Mouse (Mus musculus): ENCODE results near the gene Fanca. TPM values are rescaled to one million over a fixed set of nuclear protein-coding genes. Genes with fewer than 3 reads are reported as not detected.

Fanca gene
- polyA plus RNA-seq (2015; fragmentation: Nextera tagmentation; extraction: Ambion mirVana): 14.0 and 15.2 TPM in 2 replicates

DNA sequence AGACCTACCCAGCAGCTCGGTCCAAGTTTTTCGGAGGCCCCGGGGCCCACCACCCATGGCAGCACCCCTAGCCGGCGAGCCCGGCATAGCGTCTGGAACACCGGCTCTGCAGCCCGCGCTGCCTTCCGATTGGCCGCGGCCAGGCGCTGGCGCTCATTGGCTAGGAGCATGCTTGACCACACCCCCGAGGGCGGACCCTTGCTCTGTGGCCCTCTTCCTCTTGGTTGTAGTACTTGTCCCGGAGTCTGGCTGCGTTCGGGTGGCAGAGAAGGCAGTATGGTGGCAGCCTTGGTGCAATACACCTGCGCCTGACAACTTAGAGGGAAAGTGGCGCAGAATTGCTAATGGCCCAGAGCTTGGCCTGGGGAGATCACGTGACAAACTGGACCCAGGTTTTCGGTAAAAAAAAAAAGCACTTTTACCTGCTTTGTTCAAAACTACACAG lies at the start of gene Fanca:
Fanca (minus strand) TSS at position 110 of the 445 bp plus-strand sequence.
- H3K4me3 ChIP-seq (replicated peaks): peak within 1 kb of the TSS; percentile 54
- H3K27ac ChIP-seq: no peak within 1 kb of the TSS
- H3K36me3 ChIP-seq: no peaks in the 10 kb centered on the region
- under 1% methylated on average over 24 of the region's 24 CpGs for WGBS
- peak within 1 kb of the TSS; percentile 73 for H3K9ac ChIP-seq (replicated peaks)
- peaks cover 16% of the 10 kb centered on the region for H3K4me1 ChIP-seq (replicated peaks)
- H3K9me3 ChIP-seq: no peaks in the 10 kb centered on the region
- peak; percentile 100 for ATAC-seq
- H3K27me3 ChIP-seq: no peaks in the 10 kb centered on the region
- H3K4me2 ChIP-seq (replicated peaks): peak within 1 kb of the TSS; percentile 82

DNA sequence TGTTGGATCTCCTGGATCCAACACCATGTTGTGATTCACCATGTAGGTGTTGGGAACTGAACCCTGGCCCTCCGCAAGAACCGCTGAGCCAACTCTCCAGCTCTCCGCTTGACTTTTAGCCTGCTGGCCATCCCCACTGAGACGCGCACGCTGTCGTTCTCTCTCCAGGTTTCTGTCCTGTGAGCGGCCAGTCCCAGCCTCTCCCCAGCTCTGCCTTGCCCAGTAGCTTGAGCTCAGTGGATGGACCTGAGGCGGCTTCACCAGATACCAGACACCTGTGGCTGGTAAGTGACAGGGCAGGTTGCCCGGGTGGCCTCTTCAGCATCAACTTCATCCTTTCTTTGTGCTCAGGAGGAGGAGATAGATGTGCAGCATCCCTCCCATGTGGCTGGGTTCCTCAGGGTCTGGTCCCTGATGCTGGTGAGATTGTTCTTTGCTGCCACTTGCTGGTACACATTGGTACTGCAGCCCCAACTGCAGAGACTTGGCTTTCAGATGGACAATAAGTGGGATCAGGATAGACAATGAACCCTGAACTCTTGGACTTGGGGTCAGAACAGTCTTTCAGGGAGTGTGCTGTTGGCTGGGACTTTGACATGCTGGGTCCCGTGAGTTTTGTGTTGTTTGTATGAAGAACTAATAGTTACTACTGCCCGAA lies 42.8 kb upstream of the Fanca start:
- H3K9me3 ChIP-seq: no peaks in the 10 kb centered on the region
- H3K9ac ChIP-seq (replicated peaks): no peak overlapping the region; the same call in 1 of the 2 replicates
- WGBS: 36% methylated on average over 12 of the region's 12 CpGs
- H3K4me3 ChIP-seq (replicated peaks): no peak overlapping the region
- 0 out of 2 replicates have a peak overlapping the region, but pooled peaks have one; percentile 47 for H3K27ac ChIP-seq
- ATAC-seq: peak; percentile 87
- no peak overlapping the region for H3K4me2 ChIP-seq (replicated peaks)
- no peaks in the 10 kb centered on the region for H3K27me3 ChIP-seq
- H3K36me3 ChIP-seq: peaks cover 88% of the 10 kb centered on the region
- 0 out of 2 replicates have a peak, but pooled peaks cover 3% of the 10 kb centered on the region for H3K4me1 ChIP-seq (replicated peaks)

DNA sequence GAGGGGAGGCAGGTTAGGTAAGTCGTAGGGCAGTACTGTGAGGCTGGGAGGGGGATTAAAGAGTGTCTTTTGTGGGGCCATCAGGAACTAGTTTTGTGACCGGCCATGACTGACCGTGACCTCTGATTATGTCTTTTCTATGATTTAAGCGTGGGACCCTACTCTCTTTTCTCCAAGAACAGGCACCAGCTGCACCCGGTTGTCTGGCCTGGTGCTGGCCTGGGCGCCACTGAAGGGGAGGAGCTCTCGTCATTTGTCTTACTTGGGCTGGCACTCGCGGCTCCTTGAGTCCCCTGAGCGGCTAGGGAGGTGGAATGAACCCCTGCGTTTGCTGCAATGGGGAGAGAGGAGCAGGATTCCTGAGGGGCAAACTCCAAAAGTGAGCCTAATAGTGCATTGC lies 34.8 kb upstream of the Fanca start:
- peaks cover 12% of the 10 kb centered on the region for H3K4me1 ChIP-seq (replicated peaks)
- no peak overlapping the region for H3K4me2 ChIP-seq (replicated peaks)
- ATAC-seq: no peak; the same call in 1 of the 2 replicates
- H3K4me3 ChIP-seq (replicated peaks): no peak overlapping the region
- H3K9ac ChIP-seq (replicated peaks): no peak overlapping the region
- H3K9me3 ChIP-seq: no peaks in the 10 kb centered on the region
- 37% methylated on average over 11 of the region's 11 CpGs for WGBS
- no peak overlapping the region for H3K27ac ChIP-seq
- peaks cover 46% of the 10 kb centered on the region for H3K36me3 ChIP-seq
- H3K27me3 ChIP-seq: no peaks in the 10 kb centered on the region

DNA sequence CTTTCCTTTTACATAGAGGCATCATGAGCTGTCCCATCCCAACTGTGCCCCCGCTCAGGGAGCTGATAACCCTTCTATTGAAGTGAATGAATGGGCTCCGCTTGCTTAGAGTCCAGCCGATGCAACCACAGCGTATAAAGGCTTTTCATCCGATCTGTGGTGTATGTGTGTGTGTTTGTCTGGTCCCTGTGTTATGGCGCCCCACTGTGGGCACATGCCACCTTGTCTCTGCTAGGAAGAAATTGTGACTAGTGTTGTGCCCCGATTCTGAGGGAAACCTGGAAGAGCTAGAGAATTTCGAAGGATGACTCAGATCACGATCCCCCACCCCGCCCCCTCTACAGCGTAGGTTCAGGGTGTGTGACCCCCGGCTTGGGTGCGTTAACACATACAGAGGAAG lies 34.4 kb upstream of the Fanca start:
- no peaks in the 10 kb centered on the region for H3K27me3 ChIP-seq
- peak; percentile 64 for ATAC-seq
- H3K4me3 ChIP-seq (replicated peaks): no peak overlapping the region
- WGBS: 41% methylated on average over 13 of the region's 13 CpGs
- H3K36me3 ChIP-seq: peaks cover 46% of the 10 kb centered on the region
- H3K9me3 ChIP-seq: no peaks in the 10 kb centered on the region
- H3K4me2 ChIP-seq (replicated peaks): no peak overlapping the region
- H3K4me1 ChIP-seq (replicated peaks): peaks cover 13% of the 10 kb centered on the region
- H3K9ac ChIP-seq (replicated peaks): no peak overlapping the region
- H3K27ac ChIP-seq: no peak overlapping the region; the same call in 1 of the 2 replicates

DNA sequence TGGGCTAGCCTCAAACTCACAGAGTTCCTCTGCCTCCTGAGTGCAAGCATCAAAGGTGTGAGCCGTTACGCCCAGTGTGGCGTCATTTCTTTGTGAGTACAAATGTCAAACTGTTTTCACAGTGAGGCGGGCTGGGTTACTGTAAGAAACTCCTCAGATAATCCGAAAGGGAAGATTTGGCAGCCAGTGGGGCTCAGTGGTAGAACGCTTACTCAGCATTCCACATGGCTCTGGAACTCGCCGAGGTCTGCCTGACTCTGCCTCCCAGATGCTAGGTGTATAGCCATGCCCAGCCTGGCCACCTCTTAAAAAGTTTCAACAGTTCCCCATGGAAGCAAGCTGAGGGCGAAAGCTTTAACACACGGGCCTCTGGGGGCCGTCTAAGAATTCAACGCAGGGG lies 33.7 kb upstream of the Fanca start:
- Histone ChIP-seq H3K27me3 (no peaks in the 10 kb centered on the region), H3K4me3 (replicated peaks) (no peak overlapping the region), H3K27ac (no peak overlapping the region), H3K36me3 (peaks cover 42% of the 10 kb centered on the region), H3K9me3 (no peaks in the 10 kb centered on the region), H3K4me1 (replicated peaks) (peaks cover 13% of the 10 kb centered on the region), H3K9ac (replicated peaks) (no peak overlapping the region), H3K4me2 (replicated peaks) (no peak overlapping the region)
- no peak for ATAC-seq
- WGBS: 86% methylated on average over 12 of the region's 12 CpGs

DNA sequence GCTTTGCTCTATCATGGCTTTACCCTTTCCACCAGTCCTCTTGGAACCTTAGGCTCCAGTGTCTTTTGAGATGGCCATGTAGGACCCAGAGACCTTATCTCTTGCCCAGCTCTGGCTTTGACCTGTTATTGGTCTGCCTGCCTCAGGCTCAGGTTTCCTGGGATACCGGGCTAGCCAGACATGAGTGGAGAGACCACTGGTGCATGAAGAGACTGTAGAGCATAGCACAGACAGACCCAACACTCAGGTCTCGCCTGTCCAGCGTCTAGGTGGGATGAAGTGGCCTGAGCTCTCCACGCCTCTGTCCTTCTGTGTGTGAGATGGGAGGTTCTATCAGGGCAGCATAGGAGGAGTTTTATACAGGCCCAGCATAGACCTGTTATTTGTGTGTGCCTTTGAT lies 30.7 kb upstream of the Fanca start:
- WGBS: 82% methylated on average over 4 of the region's 4 CpGs
- Histone ChIP-seq H3K27ac (no peak overlapping the region), H3K9me3 (no peaks in the 10 kb centered on the region), H3K9ac (replicated peaks) (no peak overlapping the region), H3K4me3 (replicated peaks) (no peak overlapping the region), H3K4me2 (replicated peaks) (no peak overlapping the region), H3K4me1 (replicated peaks) (peaks cover 13% of the 10 kb centered on the region), H3K27me3 (no peaks in the 10 kb centered on the region), H3K36me3 (peaks cover 23% of the 10 kb centered on the region)
- no peak for ATAC-seq

DNA sequence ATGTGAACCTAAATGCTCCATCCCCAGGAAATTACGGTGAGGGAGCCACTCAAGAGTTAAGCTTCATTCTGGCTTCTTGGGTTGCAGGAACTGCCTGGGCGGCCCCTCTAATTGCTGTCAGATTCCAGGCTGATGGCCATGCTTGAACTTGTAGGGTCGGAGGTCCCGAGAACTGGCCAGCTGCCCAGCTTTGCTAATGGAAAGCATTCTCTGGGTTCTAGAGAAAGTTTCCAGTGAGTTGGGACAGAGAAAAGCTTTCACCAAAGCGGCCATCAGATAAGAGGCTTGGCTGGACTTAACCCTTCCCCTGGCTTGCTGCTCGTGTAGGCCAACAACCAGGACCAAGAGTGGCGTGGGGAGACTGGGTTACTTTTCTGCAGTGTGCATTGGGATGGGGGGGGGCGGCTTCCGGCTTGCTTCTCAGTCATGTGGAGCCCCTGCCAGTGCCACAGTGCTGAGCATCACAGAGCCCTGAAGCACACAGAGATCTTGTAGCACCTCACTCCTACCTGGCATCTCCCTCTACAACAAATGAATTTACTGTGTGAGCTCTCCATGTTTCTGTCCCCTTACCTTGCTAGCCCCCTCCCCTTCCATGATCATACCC lies 30.0 kb upstream of the Fanca start:
- Histone ChIP-seq H3K36me3 (peaks cover 23% of the 10 kb centered on the region), H3K4me1 (replicated peaks) (peaks cover 11% of the 10 kb centered on the region), H3K27ac (no peak overlapping the region), H3K9me3 (no peaks in the 10 kb centered on the region), H3K4me2 (replicated peaks) (no peak overlapping the region), H3K27me3 (no peaks in the 10 kb centered on the region), H3K9ac (replicated peaks) (no peak overlapping the region), H3K4me3 (replicated peaks) (no peak overlapping the region)
- WGBS: 75% methylated on average over 9 of the region's 9 CpGs
- ATAC-seq: no peak

DNA sequence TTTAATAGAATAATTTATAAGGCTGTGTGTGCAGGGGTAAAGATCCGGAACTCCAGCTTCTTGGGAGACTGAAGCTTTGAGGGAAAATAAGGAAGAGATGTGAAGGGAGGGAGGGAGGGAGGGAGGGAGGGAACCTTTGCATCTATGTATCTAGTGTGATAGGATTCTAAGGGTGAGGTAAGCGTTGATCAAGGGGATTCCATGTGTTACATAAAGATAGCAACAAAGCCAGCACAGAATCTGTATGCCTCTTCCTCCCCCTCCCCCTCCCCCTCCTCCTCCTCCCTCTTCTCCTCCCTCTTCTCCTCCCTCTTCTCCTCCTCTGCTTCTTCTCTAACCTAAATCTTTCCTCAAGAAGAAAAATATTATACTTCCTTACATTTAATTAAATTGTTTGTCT lies 28.9 kb upstream of the Fanca start:
- Histone ChIP-seq H3K4me3 (replicated peaks) (no peak overlapping the region), H3K4me2 (replicated peaks) (no peak overlapping the region), H3K27me3 (no peaks in the 10 kb centered on the region), H3K4me1 (replicated peaks) (peaks cover 2% of the 10 kb centered on the region; the same call in 1 of the 2 replicates), H3K36me3 (peaks cover 23% of the 10 kb centered on the region), H3K9ac (replicated peaks) (no peak overlapping the region), H3K27ac (no peak overlapping the region), H3K9me3 (no peaks in the 10 kb centered on the region)
- WGBS: 76% methylated on average over 2 of the region's 2 CpGs
- no peak for ATAC-seq

DNA sequence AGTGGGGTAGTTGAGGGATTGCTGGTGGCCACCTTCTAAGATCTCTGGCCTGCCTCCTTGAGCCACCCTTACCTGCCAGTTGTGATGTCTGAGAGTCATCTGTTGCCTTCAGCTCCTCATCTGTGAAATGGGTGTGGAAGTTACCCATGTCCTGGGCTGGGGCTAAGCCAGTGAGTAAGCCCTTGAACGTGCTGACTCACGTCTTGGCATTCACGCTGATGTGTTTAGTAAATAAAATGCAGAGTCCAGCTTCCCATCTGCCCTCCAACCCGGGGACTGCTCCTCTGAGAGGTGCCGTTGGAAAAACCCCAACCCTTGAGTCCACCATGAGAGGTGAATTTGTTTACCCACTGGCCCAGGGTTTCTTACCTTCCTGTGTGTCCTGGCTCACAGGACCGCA lies 27.5 kb upstream of the Fanca start:
- WGBS: 94% methylated on average over 6 of the region's 6 CpGs
- Histone ChIP-seq H3K4me3 (replicated peaks) (no peak overlapping the region), H3K9ac (replicated peaks) (0 out of 2 replicates have a peak overlapping the region, but pooled peaks have one; percentile 4), H3K27me3 (no peaks in the 10 kb centered on the region), H3K9me3 (no peaks in the 10 kb centered on the region), H3K36me3 (peaks cover 26% of the 10 kb centered on the region), H3K4me2 (replicated peaks) (no peak overlapping the region), H3K27ac (no peak overlapping the region), H3K4me1 (replicated peaks) (peaks cover 2% of the 10 kb centered on the region; the same call in 1 of the 2 replicates)
- ATAC-seq: no peak

DNA sequence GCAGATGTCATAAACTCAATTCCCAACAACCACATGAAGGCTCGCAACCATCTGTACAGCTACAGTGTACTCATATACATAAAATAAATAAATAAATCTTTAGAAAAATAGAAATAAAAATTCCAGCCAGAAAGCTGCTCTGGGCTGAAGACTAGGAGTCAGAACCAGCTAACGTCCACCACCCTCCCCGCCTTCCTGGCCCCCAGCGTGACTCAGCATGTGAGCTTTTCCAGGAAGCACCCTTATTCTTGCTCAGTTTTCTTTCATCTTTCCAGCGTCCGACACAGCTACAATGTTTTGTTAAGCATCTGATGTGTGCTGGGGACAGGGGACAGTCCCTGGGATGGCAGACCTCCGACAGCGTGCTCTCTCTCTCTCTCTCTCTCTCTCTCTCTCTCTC lies 26.8 kb upstream of the Fanca start:
- ATAC-seq: no peak
- H3K4me2 ChIP-seq (replicated peaks): no peak overlapping the region
- H3K27ac ChIP-seq: no peak overlapping the region
- no peak overlapping the region for H3K9ac ChIP-seq (replicated peaks)
- 88% methylated on average over 8 of the region's 8 CpGs for WGBS
- H3K4me1 ChIP-seq (replicated peaks): peaks cover 2% of the 10 kb centered on the region; the same call in 1 of the 2 replicates
- no peaks in the 10 kb centered on the region for H3K27me3 ChIP-seq
- H3K9me3 ChIP-seq: no peaks in the 10 kb centered on the region
- no peak overlapping the region for H3K4me3 ChIP-seq (replicated peaks)
- peaks cover 20% of the 10 kb centered on the region for H3K36me3 ChIP-seq

DNA sequence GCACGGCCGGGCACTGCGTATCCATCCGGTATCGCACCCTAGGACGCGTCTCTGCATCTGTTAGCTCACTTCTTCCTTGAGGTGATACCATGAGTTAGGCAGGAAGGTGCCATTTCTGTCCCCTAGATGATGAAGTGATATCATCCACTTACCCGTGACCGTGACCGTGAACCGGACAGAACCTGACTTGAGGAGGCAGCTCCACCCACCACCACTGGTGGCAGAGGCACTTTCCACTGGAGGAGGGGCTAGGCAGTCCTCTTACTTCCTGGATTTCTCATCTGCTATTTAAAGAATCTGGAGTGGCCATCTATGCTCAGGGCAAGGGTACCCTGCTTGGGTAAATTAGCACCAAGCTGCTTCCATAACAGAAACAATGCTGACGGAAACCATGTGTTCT lies 25.0 kb upstream of the Fanca start:
- 88% methylated on average over 12 of the region's 12 CpGs for whole genome bisulfite sequencing
- Histone ChIP-seq H3K4me3 (replicated peaks) (no peak overlapping the region), H3K9ac (replicated peaks) (no peak overlapping the region), H3K27ac (no peak overlapping the region), H3K4me2 (replicated peaks) (no peak overlapping the region), H3K9me3 (no peaks in the 10 kb centered on the region), H3K4me1 (replicated peaks) (peaks cover 2% of the 10 kb centered on the region; the same call in 1 of the 2 replicates), H3K36me3 (peaks cover 22% of the 10 kb centered on the region), H3K27me3 (no peaks in the 10 kb centered on the region)
- ATAC-seq: no peak

DNA sequence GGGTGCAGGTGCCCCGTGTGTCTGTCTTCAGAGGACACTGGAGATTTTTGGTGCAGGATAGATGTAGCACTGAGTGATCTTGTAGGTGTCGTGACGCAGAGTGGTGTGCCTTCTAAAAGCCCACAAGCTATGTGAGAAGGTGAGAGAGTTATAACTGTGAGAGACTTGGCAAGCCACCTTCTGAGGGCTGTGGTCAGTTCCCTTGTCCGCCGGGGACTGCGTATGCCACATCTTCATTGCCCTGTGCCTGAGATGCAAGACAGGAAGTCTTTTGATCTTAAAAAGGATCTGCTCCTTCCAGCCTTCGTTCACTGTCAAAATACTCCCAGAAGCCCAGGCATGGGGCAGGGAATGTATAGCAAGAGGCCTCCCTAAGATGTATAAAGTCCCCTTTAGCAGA lies 24.5 kb upstream of the Fanca start:
- no peaks in the 10 kb centered on the region for H3K27me3 ChIP-seq
- no peak overlapping the region for H3K4me2 ChIP-seq (replicated peaks)
- H3K36me3 ChIP-seq: peaks cover 17% of the 10 kb centered on the region
- H3K4me3 ChIP-seq (replicated peaks): no peak overlapping the region
- no peak for ATAC-seq
- WGBS: 88% methylated on average over 7 of the region's 7 CpGs
- H3K27ac ChIP-seq: no peak overlapping the region
- no peak overlapping the region for H3K9ac ChIP-seq (replicated peaks)
- no peaks in the 10 kb centered on the region; the same call in 1 of the 2 replicates for H3K4me1 ChIP-seq (replicated peaks)
- H3K9me3 ChIP-seq: no peaks in the 10 kb centered on the region

Measured in midbrain, embryonic 13.5 days (tissue).